Mouse (Mus musculus) urinary bladder, postnatal 14 days (tissue): ENCODE results near the gene Gm4846.
"Not testable (repeated sequence)": the region's sequence is repeated elsewhere in the genome, so short reads cannot be mapped to it uniquely, and the experiment has no call there.

Experiments
- DNase-seq: peaks from one replicate; pipeline ENCODE4 v3.0.0; 2021; ENCODE audit warnings: low spot score

The Gm4846 gene

GRCm38 (mm10) chr1:166497488-166497887 lies at the start of gene Gm4846:
Gm4846 (minus strand) TSS chr1:166497588.
- not testable (repeated sequence) for DNase-seq

GRCm38 (mm10) chr1:166531521-166531920 lies 34.1 kb upstream of the Gm4846 start:
- not testable (repeated sequence) for DNase-seq

DNA sequence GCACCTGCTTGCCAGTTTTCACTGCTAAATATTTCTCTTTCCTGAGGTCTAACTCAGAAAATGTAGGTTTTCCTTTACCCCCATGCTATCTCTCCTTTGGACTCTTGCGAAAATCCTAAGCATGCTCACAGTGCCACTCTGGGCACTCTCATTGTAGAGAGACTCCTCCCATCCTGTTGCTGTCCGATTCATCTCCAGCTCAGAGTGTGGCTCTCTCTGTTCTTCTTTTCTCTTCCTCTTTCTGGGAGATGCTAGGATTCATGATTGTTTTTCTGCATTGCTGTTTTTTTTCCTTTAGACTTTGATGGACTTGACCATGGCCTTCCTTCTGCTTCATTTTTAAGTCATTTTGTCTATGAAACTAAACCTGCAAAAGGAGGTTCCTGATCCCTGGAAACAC lies 27.3 kb upstream of the Gm4846 start:
- DNase-seq, result not testable (repeated sequence)

DNA sequence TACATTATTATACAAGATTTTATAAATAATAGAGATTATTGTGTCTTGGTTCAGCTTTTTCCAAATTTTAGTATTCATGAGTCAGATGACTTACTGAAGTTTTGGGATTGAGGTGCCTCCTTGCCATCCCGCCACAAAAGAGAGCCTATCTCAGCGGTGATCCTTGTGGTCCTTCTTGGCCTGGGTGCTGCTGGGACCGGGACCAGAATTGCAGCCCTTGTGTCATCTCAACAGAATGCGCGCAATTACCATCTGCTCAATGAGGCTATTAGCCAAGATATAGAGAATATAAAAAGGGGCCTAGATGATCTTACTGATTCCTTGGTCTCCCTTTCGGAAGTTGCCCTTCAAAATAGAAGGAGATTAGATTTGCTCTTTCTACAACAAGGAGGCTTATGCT lies 22.2 kb upstream of the Gm4846 start:
- DNase-seq, result not testable (repeated sequence)

DNA sequence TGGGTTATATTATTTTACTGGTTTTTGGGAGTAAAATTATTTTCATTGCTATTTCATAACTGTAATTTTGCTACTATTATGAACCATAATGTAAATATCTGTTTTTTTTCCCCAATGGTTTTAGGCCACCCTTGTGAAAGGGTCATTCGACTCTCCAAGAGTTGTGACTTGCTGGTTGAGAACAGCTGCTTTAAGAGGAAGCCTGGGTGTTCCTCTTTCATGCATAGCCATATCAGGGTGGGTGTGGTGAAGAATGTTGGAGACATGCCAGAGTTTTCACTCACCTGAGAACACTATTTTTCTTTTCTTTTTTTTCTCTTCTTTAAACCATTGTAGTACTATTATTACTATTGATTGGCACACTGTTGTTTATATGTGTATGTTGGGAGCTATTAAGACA lies 19.2 kb upstream of the Gm4846 start:
- DNase-seq, result no peak

GRCm38 (mm10) chr1:166504206-166504605 lies 6.8 kb upstream of the Gm4846 start:
- DNase-seq, result not testable (repeated sequence)

- no peak for DNase-seq
Observed at GRCm38 (mm10) chr1:166479503-166479902, 17.9 kb downstream of the Gm4846 start.

GRCm38 (mm10) chr1:166467172-166467571 lies 30.2 kb downstream of the Gm4846 start:
- no peak for DNase-seq

DNA sequence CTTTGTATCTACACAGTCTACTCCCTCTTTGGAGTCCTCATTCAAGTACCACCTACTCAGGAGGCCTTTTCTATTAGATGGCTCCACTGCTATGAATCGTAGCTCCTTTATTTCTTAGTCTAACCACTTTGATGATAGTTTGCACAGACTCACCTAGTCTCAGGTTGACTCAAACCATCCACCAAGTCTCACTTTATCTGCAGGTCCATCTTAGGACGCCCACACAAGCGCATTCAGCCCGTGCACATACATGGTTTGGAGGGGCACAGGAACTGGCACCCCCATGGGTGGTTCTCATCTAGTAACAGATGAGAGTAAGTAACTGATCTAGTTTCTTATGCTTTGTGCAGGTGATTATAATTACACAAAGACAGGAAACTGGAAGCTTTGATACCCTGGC lies 34.8 kb downstream of the Gm4846 start:
- DNase-seq, result no peak

DNA sequence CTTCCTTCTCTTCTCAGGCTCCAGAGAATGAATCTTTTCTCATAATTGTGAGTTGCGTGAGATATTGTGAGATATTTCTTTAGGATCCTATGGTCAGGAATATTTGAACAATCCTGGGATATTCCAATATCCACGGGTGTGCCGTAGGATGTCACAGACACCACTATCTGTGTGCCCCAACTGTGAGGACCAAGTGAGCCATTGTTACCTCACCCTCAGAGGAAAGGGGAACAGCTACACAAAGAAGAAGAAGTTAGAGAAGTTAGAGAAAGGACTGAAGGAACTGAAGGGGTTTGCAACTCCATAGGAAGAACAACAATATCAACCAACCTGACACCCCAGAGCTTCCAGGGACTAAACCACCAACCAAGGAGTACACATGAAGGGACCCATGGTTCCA lies 55.4 kb downstream of the Gm4846 start:
- DNase-seq, result no peak

- DNase-seq, result no peak
Observed at GRCm38 (mm10) chr1:166439426-166439825, 58.0 kb downstream of the Gm4846 start.
